Mouse (Mus musculus) lung, postnatal 25 days (tissue): ENCODE measurements around the gene Tbxa2r.
A peak's percentile ranks its signal among the peaks of the same experiment; 100 is the strongest.

Source experiments
- DNase-seq: peaks from one replicate; pipeline ENCODE4 v3.0.0; 2022; ENCODE audit warnings: low spot score

Gene Tbxa2r

GRCm38 (mm10) chr10:81299585-81300351 is 28.8 kb upstream of the Tbxa2r start:
- no peak for DNase-seq

GRCm38 (mm10) chr10:81300352-81300907 is 28.1 kb upstream of the Tbxa2r start:
- DNase-seq = no peak

- DNase-seq = no peak
Observed at GRCm38 (mm10) chr10:81301321-81301720, 27.2 kb upstream of the Tbxa2r start.

- DNase-seq = no peak
Observed at GRCm38 (mm10) chr10:81302288-81302687, 26.2 kb upstream of the Tbxa2r start.

GRCm38 (mm10) chr10:81302781-81303218 is 25.7 kb upstream of the Tbxa2r start:
- no peak for DNase-seq

- DNase-seq = no peak
Observed at GRCm38 (mm10) chr10:81303258-81303657, 25.3 kb upstream of the Tbxa2r start.

- DNase-seq = no peak
Observed at GRCm38 (mm10) chr10:81303761-81304160, 24.8 kb upstream of the Tbxa2r start.

- peak; percentile 53 for DNase-seq
Observed at GRCm38 (mm10) chr10:81304597-81305238, 23.8 kb upstream of the Tbxa2r start.

- DNase-seq = no peak
Observed at GRCm38 (mm10) chr10:81305663-81306062, 22.9 kb upstream of the Tbxa2r start.

GRCm38 (mm10) chr10:81306173-81306668 is 22.3 kb upstream of the Tbxa2r start:
- DNase-seq = no peak

GRCm38 (mm10) chr10:81306837-81307682 is 21.5 kb upstream of the Tbxa2r start:
- no peak for DNase-seq

GRCm38 (mm10) chr10:81309571-81309970 is 19.0 kb upstream of the Tbxa2r start:
- no peak for DNase-seq

- no peak for DNase-seq
Observed at GRCm38 (mm10) chr10:81313581-81313980, 14.9 kb upstream of the Tbxa2r start.

- no peak for DNase-seq
Observed at GRCm38 (mm10) chr10:81314201-81314600, 14.3 kb upstream of the Tbxa2r start.

GRCm38 (mm10) chr10:81315587-81315986 is 12.9 kb upstream of the Tbxa2r start:
- DNase-seq = no peak

- DNase-seq = no peak
Observed at GRCm38 (mm10) chr10:81316338-81317060, 12.0 kb upstream of the Tbxa2r start.

- DNase-seq = peak; percentile 81
Observed at GRCm38 (mm10) chr10:81317273-81317672, 11.3 kb upstream of the Tbxa2r start.

- DNase-seq = peak; percentile 57
Observed at GRCm38 (mm10) chr10:81318589-81319329, 9.8 kb upstream of the Tbxa2r start.

- DNase-seq = no peak
Observed at GRCm38 (mm10) chr10:81319330-81319699, 9.2 kb upstream of the Tbxa2r start.

- no peak for DNase-seq
Observed at GRCm38 (mm10) chr10:81319741-81320549, 8.6 kb upstream of the Tbxa2r start.
